Mouse (Mus musculus): Measurements from ENCODE around the gene H2-Oa.

DNA sequence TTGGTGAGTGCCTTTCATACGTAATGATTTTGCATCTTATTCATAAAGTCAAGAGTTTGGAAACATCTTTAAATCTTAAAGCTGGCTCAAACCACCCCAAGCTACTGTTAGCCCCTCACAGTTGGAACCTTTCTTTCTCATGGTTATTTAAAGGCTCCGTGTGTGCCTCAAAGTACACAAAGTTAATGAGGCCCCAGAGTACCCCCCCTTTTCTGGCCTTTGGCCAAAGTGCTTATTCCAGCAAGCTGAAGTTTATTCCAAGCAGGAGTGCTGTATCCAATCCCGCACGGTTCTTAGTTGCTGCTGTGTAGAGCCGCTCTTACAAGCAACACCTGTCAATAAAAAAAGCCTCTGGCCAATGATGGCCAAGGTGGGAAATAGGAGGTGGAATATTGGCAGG lies 7.4 kb downstream of the H2-Oa start:
- no peak for TF ChIP-seq CTCF (IDR thresholded peaks at IDR 0.05; ENCODE audit: extremely low read depth, insufficient read depth, insufficient read length, insufficient replicate concordance)
- no peak for TF ChIP-seq POLR2A (IDR thresholded peaks at IDR 0.05; ENCODE audit: low read depth, low read length)
